Mouse (Mus musculus) E14TG2a.4 (cell line): Measurements from ENCODE around the gene Zcchc14.

Source experiments
- CTCF ChIP-seq: conservative IDR thresholded peaks from 2 replicates; pipeline ENCODE4 v1.5.1; 2014; ENCODE audit warnings: low read length
- POU5F1 ChIP-seq: IDR thresholded peaks from 2 replicates; pipeline ENCODE4 v1.6.1; 2014; ENCODE audit warnings: low read length, borderline replicate concordance

DNA sequence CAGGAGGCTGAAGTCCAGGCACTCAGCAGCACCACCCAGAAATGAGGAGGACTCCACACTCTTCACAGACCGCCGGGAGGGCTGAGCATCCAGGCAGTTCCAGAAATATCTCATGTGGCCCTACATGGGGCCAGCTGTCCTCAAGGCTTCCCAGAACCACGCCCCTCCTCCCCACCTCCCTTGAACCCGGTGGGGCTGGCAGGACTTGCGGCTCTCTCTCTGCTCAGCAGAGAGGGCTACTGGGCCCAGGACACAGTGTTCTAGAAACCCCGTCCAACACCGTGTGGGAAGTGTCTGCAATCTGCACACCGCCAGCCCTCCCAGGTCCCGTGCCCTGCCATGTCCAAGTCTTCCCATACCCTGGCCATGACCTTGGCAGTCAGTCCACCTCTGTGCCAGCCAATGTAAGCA lies 89.8 kb downstream of the Zcchc14 start:
- TF ChIP-seq CTCF (no peak), POU5F1 (no peak)
